In genomic region chr6:48199951-48200350, GRCm38 (mm10) we compare ENCODE assay signal across 14 mouse cellular contexts.
DNase-seq lines count a peak whose midpoint lies in the region; ATAC-seq and TF ChIP-seq lines count a peak whose summit lies in the region.
"Had no signal": no experiment of that assay in that cellular context is flagged by ENCODE, and none has a peak within 500 bp of the region (broad histone marks: within the 10 kb centered on the region; RNA-seq: fewer than 3 reads in every experiment).

No protein-coding gene starts in this region.

- H3K27me3 ChIP-seq in kidney, embryonic 16.5 days (ENCODE audit: insufficient read depth, low read length), result no peaks in the 10 kb centered on the region
- peaks cover 32% of the 10 kb centered on the region for H3K27me3 ChIP-seq in CH12.LX (replicated peaks)
- H3K27me3 ChIP-seq: neural tube, embryonic 15.5 days had no signal

- no peak for TF ChIP-seq EP300 in CH12.LX (IDR thresholded peaks at IDR 0.05; ENCODE audit: low read length)

- H3K79me2 ChIP-seq in CH12.LX (replicated peaks; ENCODE audit: control insufficient read depth, extremely low read depth, insufficient read depth, poor library complexity, severe bottlenecking), result no peaks in the 10 kb centered on the region

- no peaks in the 10 kb centered on the region for H3K36me3 ChIP-seq in kidney, embryonic 16.5 days (ENCODE audit: insufficient read depth, low read length)
- no peaks in the 10 kb centered on the region for H3K36me3 ChIP-seq in CH12.LX (replicated peaks in 1 of 2; ENCODE audit: control insufficient read depth in 1 of 2, insufficient read depth in 1 of 2, low read length in 1 of 2)
- H3K36me3 ChIP-seq: heart, embryonic 10.5 days; neural tube, embryonic 15.5 days had no signal

- no peaks in the 10 kb centered on the region for H3K9me3 ChIP-seq in kidney, embryonic 16.5 days (ENCODE audit: low read length)
- no peaks in the 10 kb centered on the region for H3K9me3 ChIP-seq in CH12.LX (replicated peaks; ENCODE audit: low read length)
- H3K9me3 ChIP-seq: heart, embryonic 10.5 days; neural tube, embryonic 15.5 days had no signal

- no peak for TF ChIP-seq RAD21 in CH12.LX (IDR thresholded peaks at IDR 0.05; ENCODE audit: low read depth, low read length)

- no peak for TF ChIP-seq POLR2A in CH12.LX (IDR thresholded peaks at IDR 0.05; ENCODE audit: low read depth, low read length)

- DNase-seq in kidney, postnatal 10 days, result peak; percentile 41
- DNase-seq in CH12.LX (ENCODE audit: extremely low read depth) (no peak), R1 (ENCODE audit: low read depth, low spot score) (peak; percentile 46)
- DNase-seq in forelimb bud, embryonic 11.5 days (ENCODE audit: low read depth, low spot score), result peak; percentile 40
- no peak for DNase-seq in layer of hippocampus, adult 9-11 months
- no peak for DNase-seq in ovary, adult 18-20 months (ENCODE audit: low spot score)
- DNase-seq: cerebellum, adult 2 months; kidney, adult 2 months; liver had no signal

- H3K4me2 ChIP-seq in kidney, embryonic 16.5 days (replicated peaks; ENCODE audit: low read depth, low read length), result no peak overlapping the region
- H3K4me2 ChIP-seq in CH12.LX (ENCODE audit: insufficient read depth, low read depth, poor library complexity, severe bottlenecking), result no peak overlapping the region
- H3K4me2 ChIP-seq: neural tube, embryonic 15.5 days had no signal

- H3K4me1 ChIP-seq in kidney, embryonic 16.5 days (ENCODE audit: insufficient read depth, low read length), result no peaks in the 10 kb centered on the region
- no peaks in the 10 kb centered on the region for H3K4me1 ChIP-seq in CH12.LX (ENCODE audit: control insufficient read depth in 1 of 2, insufficient read depth in 2 of 2)
- H3K4me1 ChIP-seq: heart, embryonic 10.5 days; neural tube, embryonic 15.5 days had no signal

- H3K4me3 ChIP-seq in kidney, embryonic 16.5 days (ENCODE audit: low read length), result no peak overlapping the region
- no peak overlapping the region for H3K4me3 ChIP-seq in CH12.LX (replicated peaks in 1 of 3; ENCODE audit: low read depth in 2 of 3, low read length in 2 of 3, poor library complexity in 1 of 3)
- H3K4me3 ChIP-seq: heart, embryonic 10.5 days; neural tube, embryonic 15.5 days had no signal

- no peak for TF ChIP-seq CTCF in CH12.LX (conservative IDR thresholded peaks at IDR 0.05 in 1 of 2, IDR thresholded peaks at IDR 0.05 in 1 of 2; ENCODE audit: low read depth in 2 of 2, low read length in 2 of 2)

- H3K27ac ChIP-seq in kidney, embryonic 16.5 days (ENCODE audit: low read length), result no peak overlapping the region
- no peak overlapping the region for H3K27ac ChIP-seq in CH12.LX (ENCODE audit: insufficient read depth, low read depth)
- H3K27ac ChIP-seq: heart, embryonic 10.5 days; neural tube, embryonic 15.5 days had no signal

- in situ Hi-C loops in CH12.LX (cut with MboI; ENCODE audit: low pct_ligation_motif_present, low pct_unique_long_range_greater_than_20kb, low sequenced_read_pairs), result loop anchor here (25.0 kb wide), 1 partner anchor 337 kb away; the partner anchor contains the start of gene Atp6v0e2

- WGBS in kidney, embryonic 16.5 days, result 42% methylated on average over 3 of the region's 3 CpGs

- no peak for ATAC-seq in kidney, embryonic 16.5 days (ENCODE audit: low FRiP score, low TSS enrichment)
- no peak for ATAC-seq in megakaryocyte progenitor cell, adult 5-6 weeks (replicated peaks; ENCODE audit: poor library complexity)
- ATAC-seq: midbrain, embryonic 16.5 days had no signal

- no peak overlapping the region for H3K9ac ChIP-seq in kidney, embryonic 16.5 days (replicated peaks; ENCODE audit: low read length)
- H3K9ac ChIP-seq in CH12.LX (ENCODE audit: insufficient read depth, low read depth), result no peak overlapping the region
- H3K9ac ChIP-seq: neural tube, embryonic 15.5 days had no signal

- dilution Hi-C loops in CH12.LX (cut with MboI; ENCODE audit: extremely low pct_ligation_motif_present, extremely low pct_unique_long_range_greater_than_20kb, low sequenced_read_pairs), result no loop called here

TF ChIP-seq in CH12.LX, 34 proteins besides CTCF, POLR2A, EP300 and RAD21:
- peak; percentile 84 for TF ChIP-seq MXI1 (IDR thresholded peaks at IDR 0.05; ENCODE audit: low read depth, low read length)
- no peak for TF ChIP-seq ZC3H11A (IDR thresholded peaks at IDR 0.05; ENCODE audit: low read depth, low read length)
- TF ChIP-seq ZNF384 (IDR thresholded peaks at IDR 0.05; ENCODE audit: low read depth, low read length), result no peak
- 0 out of 2 replicates have a peak, but pooled peaks have one; percentile 28 for TF ChIP-seq SIN3A (IDR thresholded peaks at IDR 0.05; ENCODE audit: low read length)
TF ChIP-seq in CH12.LX: peak in this region for 2.

Comparison
In these comparisons a context has a peak if more than half of its experiments do, and no peak if none do; other contexts are left out.
1. DNase-seq: peak in kidney, postnatal 10 days (single experiment), R1 (single experiment) and forelimb bud, embryonic 11.5 days (single experiment); none in CH12.LX (single experiment), layer of hippocampus, adult 9-11 months (single experiment) and ovary, adult 18-20 months (single experiment).